Mouse (Mus musculus) midbrain, postnatal 0 days (tissue): ENCODE data around the gene Akp3. TPM values are rescaled to one million over a fixed set of nuclear protein-coding genes. Genes with fewer than 3 reads are reported as not detected.
A peak's percentile ranks its signal among the peaks of the same experiment; 100 is the strongest.

Experiments used
- ATAC-seq: fragments of 200-750 bp; cut with Nextera tagmentation; 2 replicates; pipeline ENCODE4 v1.8.0; 2017; ENCODE audit warnings: moderate number of reproducible peaks, mild to moderate bottlenecking, moderate TSS enrichment, moderate library complexity; ENCODE audit not compliant: low FRiP score
- DNase-seq: peaks from one replicate; pipeline ENCODE4 v3.0.0-alpha.2; 2015; ENCODE audit warnings: low spot score
- H3K27ac ChIP-seq: fragments of 300-500 bp; sonication (generic); 2 replicates; pipeline ENCODE4 v1.5.1; 2014; ENCODE audit warnings: low read depth, mild to moderate bottlenecking, low read length, mixed read lengths
- H3K27me3 ChIP-seq: fragments of 300-500 bp; sonication (generic); 2 replicates; pipeline ENCODE4 v1.6.1; 2014; ENCODE audit warnings: low read length, control low read depth, mixed read lengths; ENCODE audit not compliant: insufficient read depth
- H3K36me3 ChIP-seq: fragments of 300-500 bp; sonication (generic); 2 replicates; pipeline ENCODE4 v1.6.1; 2014; ENCODE audit warnings: low read length, control low read depth, mixed read lengths; ENCODE audit not compliant: insufficient read depth
- H3K4me1 ChIP-seq: fragments of 300-500 bp; sonication (generic); 2 replicates; pipeline ENCODE4 v1.6.1; 2014; ENCODE audit warnings: mild to moderate bottlenecking, control low read depth, antibody characterized with exemption, low read length, mixed read lengths; ENCODE audit not compliant: insufficient read depth
- H3K4me2 ChIP-seq: fragments of 300-500 bp; sonication (generic); 2 replicates; pipeline ENCODE4 v1.6.1; 2014; ENCODE audit warnings: low read depth, mild to moderate bottlenecking, low read length, mixed read lengths; ENCODE audit not compliant: poor library complexity, severe bottlenecking
- H3K4me3 ChIP-seq: fragments of 300-500 bp; sonication (generic); 2 replicates; pipeline ENCODE4 v1.5.1; 2014; ENCODE audit warnings: low read depth, mild to moderate bottlenecking, low read length, moderate library complexity
- H3K9ac ChIP-seq: fragments of 300-500 bp; sonication (generic); replicated peaks from 2 replicates; pipeline ENCODE4 v1.6.1; 2014; ENCODE audit warnings: mild to moderate bottlenecking, low read length, moderate library complexity, mixed read lengths; ENCODE audit not compliant: poor library complexity, severe bottlenecking
- H3K9me3 ChIP-seq: fragments of 300-500 bp; sonication (generic); 2 replicates; pipeline ENCODE4 v1.6.1; 2016; ENCODE audit warnings: low read length, control low read depth
- CTCF ChIP-seq: IDR thresholded peaks from 2 replicates; pipeline ENCODE4 v1.5.1; 2016; ENCODE audit warnings: antibody characterized with exemption, mild to moderate bottlenecking
- WGBS: fragments of 180-500 bp; shearing (Covaris S2); extraction: QIAGEN DNeasy Blood & Tissue Kit; methylation state at CpG from one replicate; pipeline ENCODE4 v1.1.7; 2014; 5-methylcytosine and 5-hydroxymethylcytosine counted together
- polyA plus RNA-seq: library from polyadenylated mRNA; unstranded; fragments of >200 nt; fragmentation: Nextera tagmentation; extraction: Ambion mirVana; gene quantifications from 2 replicates; pipeline ENCODE4 v1.2.1, GENCODE M21; 2015
- total RNA-seq: library from RNA; depleted of rRNA; stranded (reverse); fragments of >200 nt; gene quantifications from 2 replicates; pipeline ENCODE4 v1.2.3, GENCODE M21; 2014

Akp3 gene
- total and polyA plus RNA-seq, 2 experiments from 2014 or later, result 0.38 TPM; not detected in 1

DNA sequence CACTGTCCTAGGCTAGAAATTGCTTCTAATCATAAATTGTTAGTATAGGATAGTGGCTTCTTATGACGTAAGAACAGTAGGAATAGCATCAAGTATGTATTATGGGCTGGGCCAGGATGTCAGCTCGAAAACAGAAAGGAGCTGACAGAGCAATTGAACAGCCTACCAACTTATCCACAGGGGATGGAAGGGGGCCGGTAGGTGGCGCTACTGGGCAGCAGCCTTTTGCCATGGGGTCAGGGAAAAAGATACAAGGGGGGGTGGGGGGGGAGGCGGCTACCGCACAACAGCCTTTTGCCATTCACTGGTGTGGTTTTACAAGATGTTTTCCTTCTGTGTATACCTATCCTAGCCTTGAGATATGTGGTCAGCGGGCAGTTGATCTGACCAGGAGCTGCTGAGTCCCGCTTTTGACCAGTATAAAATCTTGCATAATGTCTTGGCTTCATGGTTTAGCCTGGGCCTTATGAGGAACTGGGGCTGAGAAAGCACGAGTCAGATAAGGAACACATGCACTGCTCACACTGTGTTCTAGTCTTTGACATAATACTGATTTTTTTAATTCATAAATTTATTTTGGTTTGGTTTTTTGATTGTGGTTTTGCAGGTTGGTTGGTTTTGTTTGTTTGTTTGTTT lies 12.9 kb upstream of the Akp3 start:
- Histone ChIP-seq H3K27ac (no peak overlapping the region), H3K4me1 (no peaks in the 10 kb centered on the region), H3K4me2 (no peak overlapping the region), H3K9me3 (no peaks in the 10 kb centered on the region), H3K27me3 (no peaks in the 10 kb centered on the region), H3K9ac (no peak overlapping the region), H3K36me3 (no peaks in the 10 kb centered on the region), H3K4me3 (no peak overlapping the region)
- no peak for DNase-seq
- TF ChIP-seq CTCF, result peak; percentile 38
- no peak for ATAC-seq
- 39% methylated on average over 9 of the region's 9 CpGs for WGBS

DNA sequence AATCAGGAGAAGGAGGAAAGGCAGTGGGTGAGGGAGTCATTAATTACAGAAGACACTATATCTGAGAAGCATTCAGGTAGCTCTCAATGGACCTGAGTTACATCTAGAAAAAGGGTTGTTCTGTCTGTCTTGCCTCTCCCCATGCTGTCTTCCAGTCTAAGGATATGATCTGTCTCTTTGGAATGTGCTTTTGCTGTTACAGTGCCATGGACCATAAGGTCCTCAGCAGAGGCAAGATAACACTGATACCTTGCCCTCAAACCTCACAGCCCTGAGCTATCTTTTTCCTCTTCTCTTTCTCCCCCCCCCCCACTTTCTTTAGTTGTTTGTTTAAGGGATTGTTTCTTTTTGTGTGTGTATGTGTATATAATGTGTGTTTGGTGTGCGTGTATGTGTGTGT lies 10.0 kb upstream of the Akp3 start:
- Histone ChIP-seq H3K36me3 (no peaks in the 10 kb centered on the region), H3K9me3 (no peaks in the 10 kb centered on the region), H3K4me3 (no peak overlapping the region), H3K27me3 (no peaks in the 10 kb centered on the region), H3K4me1 (no peaks in the 10 kb centered on the region), H3K27ac (no peak overlapping the region), H3K9ac (no peak overlapping the region), H3K4me2 (no peak overlapping the region)
- DNase-seq, result no peak
- 90% methylated on average over 1 of the region's 1 CpGs for WGBS
- TF ChIP-seq CTCF, result no peak
- ATAC-seq, result no peak

DNA sequence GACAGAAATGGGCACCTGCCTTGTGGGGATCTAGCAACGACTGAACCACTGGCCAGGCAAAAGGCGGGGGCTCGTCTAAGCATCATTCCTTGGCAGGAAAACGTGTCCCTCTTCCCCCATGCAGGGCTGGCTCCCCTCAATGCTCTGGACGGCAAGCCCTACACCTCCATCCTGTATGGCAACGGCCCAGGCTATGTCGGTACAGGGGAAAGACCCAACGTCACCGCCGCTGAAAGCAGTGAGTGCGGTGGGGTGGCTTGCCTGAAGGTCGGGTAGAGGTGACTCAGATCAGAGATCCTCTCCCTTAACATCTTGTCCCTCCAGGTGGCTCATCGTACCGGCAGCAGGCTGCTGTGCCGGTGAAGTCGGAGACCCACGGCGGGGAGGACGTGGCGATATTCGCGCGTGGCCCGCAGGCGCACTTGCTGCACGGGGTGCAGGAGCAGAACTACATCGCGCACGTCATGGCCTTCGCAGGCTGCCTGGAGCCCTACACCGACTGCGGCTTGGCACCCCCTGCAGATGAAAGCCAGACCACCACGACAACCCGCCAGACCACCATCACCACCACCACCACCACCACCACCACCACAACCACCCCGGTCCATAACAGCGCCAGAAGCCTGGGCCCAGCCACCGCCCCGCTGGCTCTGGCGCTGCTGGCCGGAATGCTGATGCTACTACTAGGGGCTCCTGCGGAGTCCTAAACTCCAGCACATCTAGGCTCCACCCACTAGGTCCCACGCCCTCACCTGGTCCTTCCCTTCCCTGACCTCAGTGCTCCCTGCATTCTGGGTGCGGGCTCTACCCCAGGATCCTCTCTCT lies 2.6 kb downstream of the Akp3 start:
- no peak overlapping the region for H3K9ac ChIP-seq
- DNase-seq (no peak), ATAC-seq (peak; percentile 58; the same call in 1 of the 2 replicates)
- 0 out of 2 replicates have a peak, but pooled peaks cover 18% of the 10 kb centered on the region for H3K27me3 ChIP-seq
- H3K4me3 ChIP-seq, result peak overlapping the region; percentile 27; the same call in 1 of the 2 replicates
- TF ChIP-seq CTCF, result no peak
- no peak overlapping the region for H3K27ac ChIP-seq
- H3K4me2 ChIP-seq, result peak overlapping the region; percentile 43
- 8% methylated on average over 42 of the region's 43 CpGs for WGBS
- no peaks in the 10 kb centered on the region for H3K4me1 ChIP-seq
- no peaks in the 10 kb centered on the region for H3K9me3 ChIP-seq
- no peaks in the 10 kb centered on the region for H3K36me3 ChIP-seq

DNA sequence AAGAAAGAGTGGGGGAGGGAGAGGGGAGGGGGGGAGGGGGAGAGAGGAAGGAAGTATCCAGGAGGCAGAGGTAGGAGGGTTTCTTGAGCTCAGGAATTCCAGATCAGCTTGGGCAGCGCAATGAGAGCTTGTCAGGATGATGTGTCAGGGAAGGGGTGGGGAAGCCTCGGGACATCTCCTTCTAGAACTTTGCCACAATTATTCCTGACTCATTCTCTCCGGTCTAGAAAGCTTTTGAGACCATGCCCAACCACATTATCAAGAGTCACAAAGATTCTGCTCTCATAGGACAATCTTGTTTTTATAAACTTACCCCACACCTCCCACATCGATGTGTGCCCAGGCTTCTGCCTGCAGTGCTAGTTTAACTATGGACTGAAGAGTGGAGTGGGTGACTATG lies 7.0 kb downstream of the Akp3 start:
- H3K9ac ChIP-seq, result no peak overlapping the region
- no peaks in the 10 kb centered on the region for H3K9me3 ChIP-seq
- H3K27ac ChIP-seq, result no peak overlapping the region
- TF ChIP-seq CTCF, result no peak
- WGBS, result 93% methylated on average over 4 of the region's 4 CpGs
- no peaks in the 10 kb centered on the region for H3K4me1 ChIP-seq
- no peak overlapping the region for H3K4me2 ChIP-seq
- H3K36me3 ChIP-seq, result no peaks in the 10 kb centered on the region
- 0 out of 2 replicates have a peak, but pooled peaks cover 11% of the 10 kb centered on the region for H3K27me3 ChIP-seq
- no peak for ATAC-seq
- H3K4me3 ChIP-seq, result no peak overlapping the region
- DNase-seq, result no peak

DNA sequence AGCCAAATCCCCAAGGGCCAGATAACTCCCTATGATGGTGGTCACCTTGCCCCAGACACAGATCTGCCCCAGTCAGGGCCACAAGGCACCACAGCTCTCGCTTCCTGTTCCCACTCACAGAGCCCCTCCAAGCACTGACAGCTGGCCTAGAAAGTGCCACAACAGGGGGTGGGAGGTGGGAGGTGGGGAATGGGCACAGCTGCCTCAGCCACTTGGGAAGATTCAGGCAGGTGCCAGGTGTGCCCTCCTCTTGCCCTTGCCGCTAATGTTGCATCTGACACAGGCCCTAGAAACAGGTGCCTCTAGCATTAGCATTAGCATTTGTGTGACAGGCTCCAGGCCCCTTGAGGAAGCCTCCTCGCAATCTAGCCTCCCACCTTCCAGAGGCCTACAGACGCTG lies 16.8 kb downstream of the Akp3 start:
- no peak overlapping the region for H3K27ac ChIP-seq
- WGBS, result 64% methylated on average over 4 of the region's 4 CpGs
- no peak for TF ChIP-seq CTCF
- DNase-seq, result no peak
- no peak overlapping the region for H3K9ac ChIP-seq
- H3K4me2 ChIP-seq, result no peak overlapping the region
- 0 out of 2 replicates have a peak, but pooled peaks have one; percentile 23 for ATAC-seq
- no peak overlapping the region for H3K4me3 ChIP-seq
- no peaks in the 10 kb centered on the region for H3K36me3 ChIP-seq
- H3K27me3 ChIP-seq, result no peaks in the 10 kb centered on the region
- no peaks in the 10 kb centered on the region for H3K4me1 ChIP-seq
- H3K9me3 ChIP-seq, result no peaks in the 10 kb centered on the region

DNA sequence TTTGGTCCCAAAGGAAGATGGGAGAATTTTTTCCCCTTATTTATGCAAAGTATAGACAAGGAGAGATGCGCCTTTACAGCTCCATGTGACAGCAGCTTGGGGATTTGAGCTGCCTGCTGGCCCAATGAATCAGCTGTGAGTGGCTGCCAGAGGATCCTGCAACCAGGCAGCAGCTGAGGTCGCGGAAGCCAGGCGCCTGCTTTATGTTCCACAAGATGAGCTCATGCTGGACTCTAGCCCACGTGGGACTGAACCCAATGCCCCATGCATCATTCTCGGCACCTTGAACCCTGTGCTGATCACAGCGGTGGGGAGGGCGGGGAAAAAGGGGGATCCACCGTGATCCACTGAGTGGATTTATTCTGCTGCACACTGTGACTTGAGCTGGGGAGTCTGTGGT lies 17.7 kb downstream of the Akp3 start:
- Histone ChIP-seq H3K4me1 (no peaks in the 10 kb centered on the region), H3K4me2 (no peak overlapping the region), H3K36me3 (no peaks in the 10 kb centered on the region), H3K9me3 (no peaks in the 10 kb centered on the region), H3K4me3 (no peak overlapping the region), H3K27me3 (no peaks in the 10 kb centered on the region), H3K27ac (no peak overlapping the region), H3K9ac (no peak overlapping the region)
- peak; percentile 55 for ATAC-seq
- DNase-seq, result peak; percentile 61
- WGBS, result 44% methylated on average over 9 of the region's 9 CpGs
- no peak for TF ChIP-seq CTCF
